Mouse (Mus musculus) kidney, adult 2 months (tissue): ENCODE data around the gene Itih4.

Source experiments
- CTCF ChIP-seq: fragments of 200-500 bp; conservative IDR thresholded peaks from 2 replicates; pipeline ENCODE4 v1.5.1; 2011; ENCODE audit warnings: low read depth, mild to moderate bottlenecking, control low read depth, low read length, moderate library complexity, mixed read lengths; ENCODE audit not compliant: insufficient read depth, insufficient read length
- POLR2A ChIP-seq: fragments of 200-500 bp; IDR thresholded peaks from one replicate; pipeline ENCODE4 v1.6.1; 2011; ENCODE audit warnings: low read depth, low read length, control low read depth

- TF ChIP-seq CTCF, result peak; percentile 74
- TF ChIP-seq POLR2A, result no peak
Observed at GRCm38 (mm10) chr14:30880811-30881717, 5.2 kb upstream of the Itih4 start.
